Mouse (Mus musculus): ENCODE results near the gene Lgals2. TPM values are rescaled to one million over a fixed set of nuclear protein-coding genes. Genes with fewer than 3 reads are reported as not detected.
"Not testable (repeated sequence)": the region's sequence is repeated elsewhere in the genome, so short reads cannot be mapped to it uniquely, and the experiment has no call there.

Gene Lgals2
- polyA plus RNA-seq, 1 experiment from 2014 or later = 0.31 TPM

DNA sequence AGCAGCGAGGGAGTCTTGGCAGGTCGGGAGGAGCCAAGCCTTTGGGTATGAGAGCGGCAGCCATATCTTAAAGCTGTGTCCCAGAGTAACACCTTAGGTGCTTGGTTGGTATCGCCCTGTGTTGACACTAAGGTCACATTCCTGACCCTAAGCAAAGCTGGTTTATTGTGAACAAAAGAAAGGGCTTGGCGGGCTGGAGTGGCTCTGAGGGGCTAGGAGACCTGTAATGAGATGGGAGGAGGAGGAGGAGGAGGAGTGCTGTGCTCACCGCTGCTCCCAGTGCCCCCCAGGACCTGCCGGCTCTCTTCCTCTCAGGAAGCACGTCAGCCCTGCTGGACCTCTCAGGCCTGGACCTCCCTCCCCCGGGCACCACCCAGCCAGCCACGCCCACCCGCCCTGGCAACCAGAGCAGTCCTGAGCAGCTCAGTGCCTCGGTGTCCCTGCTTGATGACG lies 34.1 kb upstream of the Lgals2 start:
- Histone ChIP-seq H3K4me2 (no peak overlapping the region), H3K4me1 (no peaks in the 10 kb centered on the region), H3K4me3 (no peak overlapping the region), H3K27ac (no peak overlapping the region), H3K27me3 (replicated peaks) (no peaks in the 10 kb centered on the region), H3K9me3 (no peaks in the 10 kb centered on the region), H3K36me3 (replicated peaks) (peaks cover 24% of the 10 kb centered on the region), H3K9ac (no peak overlapping the region)
- ATAC-seq (replicated peaks) = no peak
- 22% methylated on average over 13 of the region's 13 CpGs for WGBS

- Histone ChIP-seq H3K4me1 (peaks cover 15% of the 10 kb centered on the region), H3K36me3 (replicated peaks) (peaks cover 28% of the 10 kb centered on the region), H3K4me2 (no peak overlapping the region), H3K27me3 (replicated peaks) (no peaks in the 10 kb centered on the region), H3K9ac (no peak overlapping the region), H3K9me3 (no peaks in the 10 kb centered on the region), H3K4me3 (no peak overlapping the region), H3K27ac (no peak overlapping the region)
- no peak for ATAC-seq (replicated peaks)
- 81% methylated on average over 3 of the region's 3 CpGs for WGBS
These were observed 26.5 kb upstream of the Lgals2 start for GRCm38 (mm10) chr15:78881828-78882227.

DNA sequence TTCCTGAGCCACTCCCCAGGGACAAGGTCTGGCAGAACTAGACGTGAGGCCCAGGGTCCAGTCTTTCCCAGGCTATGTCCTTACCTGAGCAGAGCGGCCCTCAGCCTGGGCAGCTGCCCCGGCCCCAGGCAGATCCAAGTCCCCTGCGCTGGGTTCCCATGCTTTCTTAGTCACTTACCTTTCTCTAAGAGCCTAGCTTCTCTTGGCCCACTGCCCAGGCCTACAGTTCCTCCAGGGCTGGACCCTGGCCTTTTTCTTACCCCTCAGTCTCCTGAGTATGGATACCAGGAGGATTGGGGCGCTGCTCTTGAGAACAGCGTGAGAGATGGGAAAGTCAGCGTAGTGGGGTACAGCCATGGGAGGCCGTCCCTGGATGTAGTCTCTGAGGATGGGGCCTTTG lies 25.1 kb upstream of the Lgals2 start:
- 95% methylated on average over 8 of the region's 8 CpGs for WGBS
- H3K9me3 ChIP-seq = no peaks in the 10 kb centered on the region
- H3K4me2 ChIP-seq = no peak overlapping the region
- H3K27ac ChIP-seq = no peak overlapping the region
- H3K9ac ChIP-seq = no peak overlapping the region
- H3K27me3 ChIP-seq (replicated peaks) = no peaks in the 10 kb centered on the region
- H3K4me1 ChIP-seq = peaks cover 28% of the 10 kb centered on the region
- no peak overlapping the region for H3K4me3 ChIP-seq
- no peak for ATAC-seq (replicated peaks)
- peaks cover 18% of the 10 kb centered on the region for H3K36me3 ChIP-seq (replicated peaks)

DNA sequence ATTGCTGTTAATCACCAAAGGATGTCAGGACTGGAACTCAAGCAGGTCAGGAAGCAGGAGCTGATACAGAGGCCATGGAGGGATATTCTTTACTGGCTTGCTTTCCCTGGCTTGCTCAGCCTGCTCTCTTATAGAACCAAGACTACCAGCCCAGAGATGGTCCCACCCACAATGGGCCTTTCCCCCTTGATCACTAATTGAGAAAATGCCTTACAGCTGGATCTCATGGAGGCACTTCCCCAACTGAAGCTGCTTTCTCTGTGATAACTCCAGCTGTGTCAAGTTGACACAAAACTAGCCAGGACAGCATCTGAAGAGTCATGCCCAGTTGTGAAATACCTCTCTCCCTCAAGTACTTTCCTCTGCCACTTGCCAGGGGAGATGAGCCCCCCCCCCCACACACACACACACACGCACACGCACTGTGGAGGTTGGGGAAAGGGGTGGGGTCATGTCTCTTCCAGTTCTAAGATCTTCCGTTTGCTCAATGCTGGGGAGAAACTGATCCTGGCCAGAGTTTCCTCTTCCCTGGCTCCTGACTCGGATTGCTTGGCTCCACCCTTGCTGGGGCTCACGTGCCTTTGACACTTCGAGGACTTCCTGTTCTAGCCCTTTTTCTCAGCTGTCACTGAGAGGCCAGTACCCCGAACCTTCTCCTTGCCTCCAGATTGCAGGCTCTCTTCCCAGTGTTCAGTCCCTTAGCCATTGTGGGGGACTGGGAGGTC lies 23.6 kb upstream of the Lgals2 start:
- WGBS = 72% methylated on average over 7 of the region's 7 CpGs
- H3K27ac ChIP-seq = not testable (repeated sequence)

GRCm38 (mm10) chr15:78877810-78878390 lies 22.6 kb upstream of the Lgals2 start:
- peak; percentile 1 for ATAC-seq (replicated peaks)

More for the DNA sequence above, 23.6 kb upstream of the Lgals2 start:
- ATAC-seq (replicated peaks); H3K9me3 ChIP-seq; H3K4me3 ChIP-seq; H3K9ac ChIP-seq; H3K27me3 ChIP-seq (replicated peaks): not testable (repeated sequence)
- peaks cover 15% of the 10 kb centered on the region for H3K36me3 ChIP-seq (replicated peaks)
- H3K4me1 ChIP-seq = peaks cover 30% of the 10 kb centered on the region
- peak overlapping the region; percentile 83; the same call in 1 of the 2 replicates for H3K4me2 ChIP-seq

DNA sequence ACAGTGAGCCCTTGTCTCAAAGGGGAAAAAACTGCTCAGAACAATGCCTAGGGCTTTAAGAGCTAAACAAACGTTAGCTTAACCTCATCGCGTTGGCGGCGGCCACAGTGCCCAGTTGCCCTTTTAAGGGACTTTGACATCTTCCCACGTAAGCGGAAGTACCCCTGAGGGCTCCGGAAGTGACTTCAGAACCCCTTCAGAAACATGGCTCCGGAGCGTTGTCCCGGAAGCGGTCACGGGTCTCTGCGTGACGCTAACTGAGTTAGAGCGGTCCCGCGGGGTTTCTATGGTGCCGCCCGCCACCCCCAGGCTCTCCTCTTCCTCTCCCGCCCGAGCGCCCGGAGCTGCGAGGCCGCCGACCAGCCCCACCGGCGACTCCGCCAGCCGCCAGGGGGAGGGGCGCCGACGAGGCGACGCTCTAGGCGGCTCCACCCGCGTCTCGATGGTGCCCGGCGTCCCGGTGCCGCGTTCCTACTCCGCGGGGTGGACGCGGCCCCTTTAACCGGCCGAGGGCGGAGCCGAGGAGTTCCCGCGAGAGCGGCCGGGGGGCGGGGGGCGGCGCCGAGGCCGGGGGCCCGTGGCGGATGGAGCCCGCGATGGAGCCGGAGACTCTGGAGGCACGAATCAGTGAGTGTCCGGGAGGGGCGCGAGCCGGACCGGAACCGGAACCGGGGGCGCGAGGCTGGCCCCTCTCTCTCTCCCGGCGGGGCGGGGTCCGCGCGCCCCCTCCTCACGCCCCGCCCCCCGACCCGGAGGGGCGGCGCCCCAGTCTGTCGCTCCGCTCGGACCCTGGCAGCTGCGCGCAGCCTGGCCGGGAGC lies 21.9 kb upstream of the Lgals2 start, which contains the start of gene Gga1:
TSS of gene Gga1 (plus strand) at position 200 of the 819 bp plus-strand sequence.
- H3K9ac ChIP-seq = peak within 1 kb of the TSS; percentile 77
- no peaks in the 10 kb centered on the region for H3K27me3 ChIP-seq (replicated peaks)
- H3K4me1 ChIP-seq = peaks cover 30% of the 10 kb centered on the region
- H3K4me2 ChIP-seq = peak within 1 kb of the TSS; percentile 83
- peaks cover 4% of the 10 kb centered on the region; the same call in 1 of the 2 replicates for H3K36me3 ChIP-seq (replicated peaks)
- ATAC-seq (replicated peaks) = peak; percentile 88
- H3K9me3 ChIP-seq = no peaks in the 10 kb centered on the region
- H3K27ac ChIP-seq = peak within 1 kb of the TSS; percentile 99
- WGBS = under 1% methylated on average over 84 of the region's 95 CpGs
- H3K4me3 ChIP-seq = peak within 1 kb of the TSS; percentile 80

More at GRCm38 (mm10) chr15:78877810-78878390, 22.6 kb upstream of the Lgals2 start:
- Histone ChIP-seq H3K27ac (peak overlapping the region; percentile 99), H3K4me2 (peak overlapping the region; percentile 83), H3K9me3 (no peaks in the 10 kb centered on the region), H3K4me3 (peak overlapping the region; percentile 80), H3K4me1 (peaks cover 30% of the 10 kb centered on the region), H3K36me3 (replicated peaks) (peaks cover 7% of the 10 kb centered on the region), H3K9ac (peak overlapping the region; percentile 77), H3K27me3 (replicated peaks) (no peaks in the 10 kb centered on the region)
- WGBS = under 1% methylated on average over 17 of the region's 17 CpGs

DNA sequence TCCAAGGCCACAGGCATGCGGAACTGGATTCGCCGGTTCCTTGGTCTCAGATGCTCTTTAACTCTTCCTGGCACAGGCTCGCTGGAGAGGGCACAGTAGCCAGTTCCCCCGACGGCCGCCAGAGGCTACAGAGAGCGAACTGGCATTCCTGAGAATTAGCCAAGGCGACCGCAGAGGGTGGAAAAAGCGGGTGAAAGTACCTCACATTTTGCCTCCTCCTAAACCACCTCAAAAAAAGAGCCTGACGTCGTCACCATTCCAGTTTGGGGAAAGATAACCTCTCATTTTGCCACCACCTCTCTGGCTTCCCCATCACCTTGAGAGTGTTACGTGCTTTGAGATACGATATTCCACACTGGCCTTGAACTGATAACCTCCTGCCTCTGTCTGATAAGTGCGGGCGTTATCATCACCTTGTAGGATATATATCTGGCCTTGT lies 20.9 kb upstream of the Lgals2 start:
- peak overlapping the region; percentile 77 for H3K9ac ChIP-seq
- peaks cover 30% of the 10 kb centered on the region for H3K4me1 ChIP-seq
- WGBS = 4% methylated on average over 17 of the region's 17 CpGs
- peak overlapping the region; percentile 99 for H3K27ac ChIP-seq
- H3K4me3 ChIP-seq = peak overlapping the region; percentile 80
- no peaks in the 10 kb centered on the region for H3K9me3 ChIP-seq
- peaks cover 4% of the 10 kb centered on the region; the same call in 1 of the 2 replicates for H3K36me3 ChIP-seq (replicated peaks)
- H3K4me2 ChIP-seq = peak overlapping the region; percentile 83
- ATAC-seq (replicated peaks) = peak; percentile 41
- no peaks in the 10 kb centered on the region for H3K27me3 ChIP-seq (replicated peaks)

GRCm38 (mm10) chr15:78875537-78875936 lies 20.2 kb upstream of the Lgals2 start:
- Histone ChIP-seq H3K4me3 (peak overlapping the region; percentile 80; the same call in 1 of the 2 replicates), H3K4me2 (peak overlapping the region; percentile 83; the same call in 1 of the 2 replicates), H3K36me3 (replicated peaks) (no peaks in the 10 kb centered on the region), H3K27ac (peak overlapping the region; percentile 99), H3K27me3 (replicated peaks) (no peaks in the 10 kb centered on the region), H3K4me1 (peaks cover 30% of the 10 kb centered on the region), H3K9ac (0 out of 2 replicates have a peak overlapping the region, but pooled peaks have one; percentile 5), H3K9me3 (no peaks in the 10 kb centered on the region)
- WGBS = 82% methylated on average over 5 of the region's 5 CpGs
- no peak for ATAC-seq (replicated peaks)

DNA sequence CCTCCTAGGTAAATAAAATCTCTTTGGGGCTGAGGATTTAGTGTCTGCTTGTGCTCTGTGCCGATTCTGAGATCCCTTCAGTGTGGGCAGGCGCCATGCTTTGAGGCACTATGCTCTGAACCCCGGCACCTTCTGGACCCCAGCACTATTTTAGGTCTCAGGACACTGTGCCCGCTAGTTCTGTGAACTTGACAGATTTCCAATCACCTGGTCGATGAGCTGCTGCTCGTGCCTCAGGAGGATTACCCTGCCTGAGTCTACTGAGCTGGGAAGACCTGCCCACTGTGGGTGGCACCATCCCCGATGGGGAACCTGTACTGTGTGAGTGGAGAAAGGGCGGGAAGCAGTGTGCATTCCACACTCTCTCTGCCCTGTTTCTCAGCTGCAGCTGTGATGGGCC lies 19.7 kb upstream of the Lgals2 start:
- Histone ChIP-seq H3K9ac (0 out of 2 replicates have a peak overlapping the region, but pooled peaks have one; percentile 5), H3K9me3 (no peaks in the 10 kb centered on the region), H3K27me3 (replicated peaks) (no peaks in the 10 kb centered on the region), H3K4me2 (no peak overlapping the region), H3K27ac (0 out of 2 replicates have a peak overlapping the region, but pooled peaks have one; percentile 99), H3K4me1 (peaks cover 30% of the 10 kb centered on the region), H3K4me3 (no peak overlapping the region), H3K36me3 (replicated peaks) (no peaks in the 10 kb centered on the region)
- no peak for ATAC-seq (replicated peaks)
- 82% methylated on average over 8 of the region's 8 CpGs for WGBS

GRCm38 (mm10) chr15:78873803-78874435 lies 18.6 kb upstream of the Lgals2 start:
- H3K4me1 ChIP-seq = peaks cover 22% of the 10 kb centered on the region
- no peaks in the 10 kb centered on the region for H3K9me3 ChIP-seq
- H3K27me3 ChIP-seq (replicated peaks) = no peaks in the 10 kb centered on the region
- H3K4me3 ChIP-seq = no peak overlapping the region
- no peak for ATAC-seq (replicated peaks)
- H3K27ac ChIP-seq = no peak overlapping the region
- no peak overlapping the region for H3K4me2 ChIP-seq
- 48% methylated on average over 13 of the region's 13 CpGs for WGBS
- no peaks in the 10 kb centered on the region for H3K36me3 ChIP-seq (replicated peaks)
- no peak overlapping the region for H3K9ac ChIP-seq

DNA sequence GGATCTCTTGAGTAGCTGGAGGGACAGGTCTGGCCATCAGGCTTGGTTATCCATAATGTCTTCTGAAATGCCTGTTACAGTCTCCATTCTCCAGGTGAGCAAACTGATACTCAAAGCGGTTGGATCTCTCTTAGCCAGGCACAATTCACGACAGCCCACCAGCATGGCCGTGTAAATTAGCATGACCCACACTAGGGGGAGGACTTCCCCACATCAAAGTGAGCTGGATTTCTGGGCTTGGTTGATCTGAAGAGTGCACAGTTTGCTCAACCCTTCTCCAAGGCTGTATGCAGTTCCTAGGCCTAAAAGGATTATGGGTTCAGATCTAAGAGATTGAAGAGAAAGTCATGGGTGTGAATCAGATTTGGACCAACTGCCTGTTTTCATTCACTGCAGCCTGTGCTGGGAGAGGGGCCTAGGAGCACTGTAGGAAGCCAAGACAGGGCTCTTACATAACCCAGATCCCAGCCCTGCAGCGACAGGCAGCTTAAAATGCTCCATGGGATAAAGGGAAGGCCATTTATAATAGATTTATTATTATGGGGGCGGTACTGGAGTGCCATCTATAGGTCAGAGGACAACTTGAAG lies 16.8 kb upstream of the Lgals2 start:
- no peaks in the 10 kb centered on the region for H3K9me3 ChIP-seq
- peaks cover 15% of the 10 kb centered on the region for H3K4me1 ChIP-seq
- WGBS = 45% methylated on average over 5 of the region's 5 CpGs
- no peaks in the 10 kb centered on the region for H3K27me3 ChIP-seq (replicated peaks)
- H3K9ac ChIP-seq = no peak overlapping the region
- H3K4me2 ChIP-seq = no peak overlapping the region
- no peak for ATAC-seq (replicated peaks)
- H3K27ac ChIP-seq = no peak overlapping the region
- no peaks in the 10 kb centered on the region for H3K36me3 ChIP-seq (replicated peaks)
- H3K4me3 ChIP-seq = no peak overlapping the region

Data from midbrain, embryonic 15.5 days (tissue).